Mouse (Mus musculus) neural tube, embryonic 12.5 days (tissue): ENCODE measurements at regions not wholly inside any gene's neighbourhood (a gene's known extent, or its start where the extent isn't known, plus 50 kb on each side); places are given as distances from the start of the nearest gene placed in this dataset.
"Not testable (repeated sequence)": the region's sequence is repeated elsewhere in the genome, so short reads cannot be mapped to it uniquely, and the experiment has no call there.

Experiments used
- ATAC-seq: fragments of 200-750 bp; cut with Nextera tagmentation; 2 replicates; pipeline ENCODE4 v1.8.0; 2017; ENCODE audit warnings: low read depth, mild to moderate bottlenecking, moderate TSS enrichment, moderate library complexity; ENCODE audit not compliant: low FRiP score
- H3K27ac ChIP-seq: fragments of 300-500 bp; sonication (generic); 2 replicates; pipeline ENCODE4 v1.5.1; 2016
- H3K27me3 ChIP-seq: fragments of 300-500 bp; sonication (generic); replicated peaks from 2 replicates; pipeline ENCODE4 v1.6.1; 2016; ENCODE audit warnings: mild to moderate bottlenecking
- H3K36me3 ChIP-seq: fragments of 300-500 bp; sonication (generic); 2 replicates; pipeline ENCODE4 v1.6.1; 2016; ENCODE audit warnings: mild to moderate bottlenecking
- H3K4me1 ChIP-seq: fragments of 300-500 bp; sonication (generic); 2 replicates; pipeline ENCODE4 v1.6.1; 2016
- H3K4me2 ChIP-seq: fragments of 300-500 bp; sonication (generic); replicated peaks from 2 replicates; pipeline ENCODE4 v1.6.1; 2016; ENCODE audit warnings: mild to moderate bottlenecking
- H3K4me3 ChIP-seq: fragments of 300-500 bp; sonication (generic); 2 replicates; pipeline ENCODE4 v1.5.1; 2016
- H3K9ac ChIP-seq: fragments of 300-500 bp; sonication (generic); 2 replicates; pipeline ENCODE4 v1.6.1; 2016; ENCODE audit warnings: mild to moderate bottlenecking
- H3K9me3 ChIP-seq: fragments of 300-500 bp; sonication (generic); 2 replicates; pipeline ENCODE4 v1.6.1; 2016; ENCODE audit warnings: mild to moderate bottlenecking
- WGBS: fragments of 180-500 bp; shearing (Covaris S2); methylation state at CpG from one replicate; pipeline ENCODE4 v1.1.7; 2016; 5-methylcytosine and 5-hydroxymethylcytosine counted together

DNA sequence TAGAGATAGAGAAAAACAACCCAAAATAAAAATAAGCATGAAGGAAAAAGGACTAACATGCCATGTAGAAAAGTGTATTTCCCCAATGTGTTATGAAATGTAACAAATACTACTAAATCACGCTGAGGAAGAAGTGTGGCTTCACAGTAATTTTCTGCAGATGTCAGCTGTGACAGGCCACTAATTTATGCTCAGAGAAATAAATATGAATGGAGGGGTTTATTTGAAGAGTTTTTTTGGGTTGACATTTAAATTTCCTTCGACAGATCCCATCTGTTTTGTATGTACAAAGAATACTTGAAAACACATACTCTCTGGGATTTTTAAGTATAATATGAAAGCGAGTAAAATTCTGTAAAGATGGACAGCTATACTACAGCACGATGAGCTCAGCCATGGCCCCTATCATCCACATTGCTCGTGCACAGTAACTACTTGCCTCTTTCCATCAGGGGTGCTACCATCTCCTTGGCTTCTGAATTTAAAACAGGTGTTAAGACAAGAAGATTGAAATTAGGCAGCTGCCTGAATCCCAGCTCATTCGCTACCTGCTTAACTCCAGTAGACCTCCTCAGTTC is 605.1 kb downstream of the Gm4340 start:
- H3K4me2 ChIP-seq, result no peak overlapping the region
- 80% methylated on average over 6 of the region's 6 CpGs for WGBS
- no peak overlapping the region for H3K4me3 ChIP-seq
- no peaks in the 10 kb centered on the region for H3K4me1 ChIP-seq
- no peaks in the 10 kb centered on the region for H3K27me3 ChIP-seq
- no peaks in the 10 kb centered on the region for H3K9me3 ChIP-seq
- H3K36me3 ChIP-seq, result no peaks in the 10 kb centered on the region
- no peak overlapping the region for H3K27ac ChIP-seq
- no peak for ATAC-seq
- H3K9ac ChIP-seq, result no peak overlapping the region

DNA sequence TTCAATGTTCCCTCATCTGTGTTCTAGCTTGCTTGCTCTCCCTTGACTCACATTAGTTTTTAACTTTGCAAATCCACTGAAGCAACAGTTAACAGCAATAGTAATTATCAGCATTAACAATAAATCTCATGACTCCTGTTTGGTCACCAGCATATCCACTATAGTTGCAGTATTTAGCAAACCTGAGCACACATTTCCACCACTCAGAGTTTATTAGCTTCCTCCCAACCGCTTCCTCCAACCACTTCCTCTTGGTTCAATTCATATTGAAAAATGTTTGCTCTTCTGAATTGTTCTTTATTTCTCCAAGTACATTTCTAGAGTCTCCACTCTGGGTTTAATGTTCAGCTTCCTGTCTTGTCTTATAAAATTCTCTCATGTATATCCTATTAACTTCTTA is 611.0 kb downstream of the Gm4340 start:
- no peak overlapping the region for H3K4me2 ChIP-seq
- H3K36me3 ChIP-seq, result no peaks in the 10 kb centered on the region
- no peaks in the 10 kb centered on the region for H3K4me1 ChIP-seq
- ATAC-seq, result no peak
- no peak overlapping the region for H3K4me3 ChIP-seq
- H3K27me3 ChIP-seq, result no peaks in the 10 kb centered on the region
- 89% methylated on average over 1 of the region's 1 CpGs for WGBS
- H3K27ac ChIP-seq, result no peak overlapping the region
- H3K9me3 ChIP-seq, result no peaks in the 10 kb centered on the region
- H3K9ac ChIP-seq, result no peak overlapping the region

DNA sequence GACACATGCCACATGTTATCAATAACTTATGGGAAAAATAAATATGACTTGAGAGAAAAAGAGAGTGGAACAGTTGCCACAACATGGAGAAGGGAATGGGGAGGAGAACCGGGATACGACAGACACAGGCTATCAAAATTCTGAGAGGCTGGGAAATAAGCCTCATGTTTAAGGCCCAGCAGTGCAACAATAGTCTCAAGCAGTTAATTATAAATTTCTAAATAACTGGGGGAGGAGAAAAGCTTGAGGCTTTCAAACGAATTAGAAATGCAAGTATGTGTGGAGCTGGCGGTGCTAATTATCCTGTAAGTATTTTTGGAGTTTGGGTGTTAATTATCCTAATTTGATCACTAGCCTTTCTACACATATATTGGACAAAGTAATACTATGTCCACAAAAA is 624.4 kb downstream of the Gm4340 start:
- ATAC-seq, result no peak
- Histone ChIP-seq H3K4me2 (no peak overlapping the region), H3K4me3 (no peak overlapping the region), H3K27ac (no peak overlapping the region), H3K4me1 (no peaks in the 10 kb centered on the region), H3K9ac (no peak overlapping the region), H3K27me3 (no peaks in the 10 kb centered on the region), H3K36me3 (no peaks in the 10 kb centered on the region), H3K9me3 (no peaks in the 10 kb centered on the region)
- 84% methylated on average over 4 of the region's 4 CpGs for WGBS

DNA sequence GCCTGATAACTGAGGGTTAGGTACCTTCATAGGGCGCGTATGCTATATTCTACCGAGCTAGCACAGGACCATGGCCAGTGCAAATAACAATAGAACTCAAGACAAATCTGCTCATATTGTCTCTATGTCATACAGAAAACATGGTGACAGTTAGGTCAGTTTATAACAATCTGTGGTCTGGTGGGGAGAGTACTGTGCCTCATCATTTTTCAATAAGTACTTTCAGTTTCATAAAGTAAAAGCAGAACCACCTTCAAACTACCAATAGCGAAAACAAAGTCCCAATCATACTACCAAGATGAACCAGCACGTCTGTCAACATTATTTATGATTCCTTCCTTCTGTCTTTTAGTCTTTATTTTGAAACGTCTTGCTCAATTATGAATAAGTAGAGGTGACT is 658.0 kb downstream of the Gm4340 start:
- Histone ChIP-seq H3K36me3 (no peaks in the 10 kb centered on the region), H3K4me1 (no peaks in the 10 kb centered on the region), H3K4me3 (no peak overlapping the region), H3K9me3 (no peaks in the 10 kb centered on the region), H3K27ac (no peak overlapping the region), H3K4me2 (no peak overlapping the region), H3K9ac (no peak overlapping the region), H3K27me3 (no peaks in the 10 kb centered on the region)
- 0 out of 2 replicates have a peak, but pooled peaks have one; percentile 9 for ATAC-seq
- WGBS, result 93% methylated on average over 6 of the region's 6 CpGs

DNA sequence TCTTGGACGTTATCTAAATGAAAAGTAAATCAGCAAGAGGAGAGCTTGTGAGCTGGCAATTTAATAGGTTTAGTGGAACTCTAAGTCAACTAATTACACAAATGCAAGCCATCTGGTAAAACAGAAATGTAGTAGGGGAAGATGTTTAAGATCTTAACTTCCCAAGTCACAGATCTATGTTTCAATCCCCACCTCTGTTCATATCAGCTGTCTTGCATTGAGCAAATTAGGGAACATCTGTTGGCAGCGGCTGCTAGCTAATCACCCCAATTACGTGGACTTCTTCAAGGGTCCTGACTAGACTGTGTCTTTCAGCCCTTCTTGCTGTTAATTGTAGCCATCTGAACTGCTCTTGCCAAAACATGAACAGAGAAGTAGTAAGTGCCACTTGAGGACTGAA is 659.3 kb downstream of the Gm4340 start:
- ATAC-seq, result no peak
- Histone ChIP-seq H3K27me3 (no peaks in the 10 kb centered on the region), H3K4me1 (no peaks in the 10 kb centered on the region), H3K9ac (no peak overlapping the region), H3K9me3 (no peaks in the 10 kb centered on the region), H3K36me3 (no peaks in the 10 kb centered on the region), H3K4me2 (no peak overlapping the region), H3K27ac (no peak overlapping the region), H3K4me3 (no peak overlapping the region)
- 60% methylated on average over 3 of the region's 3 CpGs for WGBS

DNA sequence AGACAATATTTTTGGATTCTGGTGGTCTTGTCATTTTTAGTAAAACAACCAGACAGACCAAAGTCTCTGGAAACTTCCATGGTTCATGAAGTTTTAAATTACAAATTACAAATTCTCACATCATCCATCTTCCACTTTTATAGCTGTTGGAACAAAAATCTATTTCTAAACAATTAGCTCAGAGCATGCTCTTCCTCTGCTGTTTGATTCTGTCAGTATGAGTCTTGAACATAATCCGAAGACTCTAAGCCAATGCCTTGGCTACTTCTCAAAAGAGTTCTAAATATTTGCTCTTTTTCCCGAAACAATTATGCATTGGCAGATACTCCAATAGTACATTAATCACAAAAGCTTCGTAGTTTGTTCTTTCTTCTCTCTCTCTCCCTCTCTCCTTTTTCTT is 684.4 kb downstream of the Gm4340 start:
- H3K4me3 ChIP-seq, result no peak overlapping the region
- H3K27ac ChIP-seq, result no peak overlapping the region
- no peak for ATAC-seq
- H3K27me3 ChIP-seq, result no peaks in the 10 kb centered on the region
- H3K9me3 ChIP-seq, result no peaks in the 10 kb centered on the region
- H3K4me1 ChIP-seq, result no peaks in the 10 kb centered on the region
- H3K36me3 ChIP-seq, result no peaks in the 10 kb centered on the region
- no peak overlapping the region for H3K4me2 ChIP-seq
- no peak overlapping the region for H3K9ac ChIP-seq
- WGBS, result 86% methylated on average over 3 of the region's 3 CpGs

DNA sequence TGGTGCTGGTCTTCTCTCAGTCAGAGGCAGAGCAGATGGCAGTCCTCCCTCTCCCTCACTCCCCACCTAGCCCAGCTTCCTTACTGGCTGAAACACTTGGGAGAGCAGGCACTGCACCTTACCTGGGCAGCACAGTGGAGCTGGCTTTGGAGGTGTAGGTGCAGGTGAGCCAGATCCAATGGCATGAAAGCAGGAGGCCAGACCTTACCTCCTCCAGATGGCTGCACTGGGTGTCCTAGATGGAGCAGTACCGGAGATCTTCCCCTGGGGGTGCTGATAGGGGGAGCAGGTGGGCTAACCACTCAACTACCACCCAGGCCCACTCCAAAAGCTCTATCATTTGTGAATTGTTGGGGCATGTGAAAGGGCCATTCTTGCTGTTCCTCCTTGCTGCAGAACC is 660.0 kb downstream of the Tmtc2 start:
- Histone ChIP-seq H3K4me3 (no peak overlapping the region), H3K36me3 (no peaks in the 10 kb centered on the region), H3K4me2 (no peak overlapping the region), H3K27ac (no peak overlapping the region), H3K4me1 (no peaks in the 10 kb centered on the region), H3K9me3 (no peaks in the 10 kb centered on the region), H3K9ac (no peak overlapping the region), H3K27me3 (no peaks in the 10 kb centered on the region)
- ATAC-seq, result no peak
- WGBS, result 89% methylated on average over 1 of the region's 1 CpGs

DNA sequence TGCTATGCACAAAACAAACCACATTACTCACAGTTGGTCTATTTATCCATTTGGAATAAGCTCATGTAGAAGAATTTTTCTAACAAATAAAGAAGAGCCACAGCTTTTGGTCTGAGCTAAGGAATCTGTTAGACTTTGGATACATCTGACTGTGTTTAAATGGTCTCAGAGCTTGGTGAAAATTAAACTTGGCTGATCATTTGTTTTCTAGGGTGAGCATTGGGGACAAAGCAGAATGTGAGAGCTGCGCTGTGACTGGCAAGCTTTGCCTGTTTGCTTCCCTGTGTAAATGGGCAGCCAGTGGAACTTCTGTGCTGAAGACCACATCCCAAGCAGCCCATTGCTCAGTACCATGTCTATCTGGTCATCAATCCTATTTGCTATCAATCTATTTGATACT is 658.7 kb downstream of the Tmtc2 start:
- no peak for ATAC-seq
- H3K9me3 ChIP-seq, result no peaks in the 10 kb centered on the region
- no peaks in the 10 kb centered on the region for H3K36me3 ChIP-seq
- no peak overlapping the region for H3K4me2 ChIP-seq
- H3K27ac ChIP-seq, result no peak overlapping the region
- H3K9ac ChIP-seq, result no peak overlapping the region
- H3K4me1 ChIP-seq, result no peaks in the 10 kb centered on the region
- H3K27me3 ChIP-seq, result no peaks in the 10 kb centered on the region
- no peak overlapping the region for H3K4me3 ChIP-seq
- 87% methylated on average over 1 of the region's 1 CpGs for WGBS

DNA sequence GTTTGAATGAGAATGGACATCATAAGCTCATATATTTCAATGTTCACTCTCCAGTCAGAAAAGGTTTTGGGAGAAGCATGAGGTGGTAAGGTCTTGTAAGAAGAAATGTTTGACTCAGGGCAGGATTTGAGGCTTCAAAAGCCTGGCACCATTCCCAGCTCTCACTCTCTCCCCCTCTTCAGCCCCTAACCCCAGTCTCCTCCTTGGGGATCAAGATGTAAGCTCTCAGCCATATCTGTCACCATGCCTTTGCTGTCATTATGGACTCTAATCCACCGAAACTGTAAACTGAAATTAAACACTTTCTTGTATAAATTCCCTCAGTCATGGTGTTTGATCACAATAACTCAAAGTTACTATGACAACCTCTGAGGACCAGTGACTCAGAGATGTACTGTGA is 637.6 kb downstream of the Tmtc2 start:
- Histone ChIP-seq H3K27me3 (no peaks in the 10 kb centered on the region), H3K4me2 (no peak overlapping the region), H3K4me1 (no peaks in the 10 kb centered on the region), H3K4me3 (no peak overlapping the region), H3K36me3 (no peaks in the 10 kb centered on the region), H3K27ac (no peak overlapping the region), H3K9me3 (no peaks in the 10 kb centered on the region), H3K9ac (no peak overlapping the region)
- no peak for ATAC-seq
- 77% methylated on average over 1 of the region's 1 CpGs for WGBS

DNA sequence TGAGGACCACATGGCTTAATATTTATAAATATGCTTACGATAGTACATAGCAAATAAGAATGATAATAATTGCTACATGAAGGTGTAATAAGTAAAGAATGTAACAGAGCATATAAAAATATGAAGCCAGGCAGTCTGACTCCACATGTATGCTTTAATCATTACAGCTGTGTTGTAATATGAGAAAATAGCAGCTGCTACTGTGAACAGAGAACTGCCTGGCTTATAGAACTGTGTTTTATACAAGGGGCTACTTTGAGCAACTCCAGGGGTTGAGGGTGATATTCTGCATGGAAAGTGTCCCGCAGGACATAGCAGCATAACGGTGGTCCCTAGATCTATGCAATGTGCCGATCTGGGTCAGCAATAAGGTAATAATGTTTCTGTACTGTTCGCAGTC is 627.9 kb downstream of the Tmtc2 start:
- no peak overlapping the region for H3K4me2 ChIP-seq
- no peaks in the 10 kb centered on the region for H3K27me3 ChIP-seq
- H3K9me3 ChIP-seq, result no peaks in the 10 kb centered on the region
- WGBS, result 91% methylated on average over 5 of the region's 5 CpGs
- H3K4me3 ChIP-seq, result no peak overlapping the region
- H3K36me3 ChIP-seq, result no peaks in the 10 kb centered on the region
- no peaks in the 10 kb centered on the region for H3K4me1 ChIP-seq
- ATAC-seq, result no peak
- H3K27ac ChIP-seq, result no peak overlapping the region
- H3K9ac ChIP-seq, result no peak overlapping the region

DNA sequence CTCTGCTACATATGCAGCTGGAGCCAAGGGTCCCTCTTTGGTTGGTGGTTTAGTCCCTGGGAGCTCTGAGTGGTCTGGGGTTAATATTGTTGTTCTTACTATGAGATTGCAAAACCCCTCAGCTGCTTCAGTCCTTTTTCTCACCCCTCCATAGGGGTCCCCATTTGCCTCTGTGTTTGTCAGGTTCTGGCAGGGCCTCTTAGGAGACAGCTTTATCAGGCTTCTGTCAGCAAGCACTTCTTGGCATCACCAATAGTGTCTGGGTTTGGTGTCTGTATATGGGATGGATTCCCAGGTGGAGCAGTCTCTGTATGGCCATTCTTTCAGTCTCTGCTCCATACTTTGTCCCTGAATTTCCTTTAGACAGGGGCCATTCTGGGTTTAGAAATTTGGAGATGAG is 625.4 kb downstream of the Tmtc2 start:
- not testable (repeated sequence) for ATAC-seq, H3K4me2 ChIP-seq, H3K27me3 ChIP-seq, H3K4me3 ChIP-seq, H3K9ac ChIP-seq, H3K36me3 ChIP-seq, H3K4me1 ChIP-seq, H3K27ac ChIP-seq, H3K9me3 ChIP-seq

DNA sequence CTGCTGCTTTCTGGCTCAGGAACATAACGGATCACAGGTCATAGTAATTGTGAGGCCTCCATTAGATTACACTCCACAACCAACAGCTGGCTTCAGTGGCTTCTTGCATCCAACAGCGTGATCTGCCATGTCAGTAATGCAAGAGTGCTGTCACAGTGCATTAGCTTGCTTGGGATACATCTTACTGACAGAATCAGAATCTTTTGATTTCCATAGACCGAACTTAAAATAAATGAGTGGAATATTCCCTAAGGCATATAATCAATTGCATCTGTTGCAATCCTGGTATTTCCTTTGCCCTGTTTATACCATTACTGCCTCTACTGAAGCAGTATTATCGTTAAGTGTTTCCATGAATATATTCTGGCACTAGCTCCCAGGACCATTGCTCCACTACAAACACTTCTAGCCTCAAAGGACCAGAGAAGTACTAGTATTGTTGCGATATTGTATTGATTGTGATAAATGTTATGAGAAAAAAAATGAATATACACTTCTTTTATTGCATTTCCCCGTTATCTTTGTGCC is 605.8 kb downstream of the Tmtc2 start:
- no peaks in the 10 kb centered on the region for H3K9me3 ChIP-seq
- no peak overlapping the region for H3K27ac ChIP-seq
- no peaks in the 10 kb centered on the region for H3K27me3 ChIP-seq
- ATAC-seq, result no peak
- H3K4me2 ChIP-seq, result no peak overlapping the region
- no peaks in the 10 kb centered on the region for H3K4me1 ChIP-seq
- no peak overlapping the region for H3K4me3 ChIP-seq
- WGBS, result 85% methylated on average over 6 of the region's 6 CpGs
- H3K9ac ChIP-seq, result no peak overlapping the region
- no peaks in the 10 kb centered on the region for H3K36me3 ChIP-seq
